Mouse (Mus musculus) heart, embryonic 16.5 days (tissue): ENCODE results near the gene Map1s. TPM values are rescaled to one million over a fixed set of nuclear protein-coding genes. Genes with fewer than 3 reads are reported as not detected.

Source experiments
- ATAC-seq: fragments of 200-750 bp; cut with Nextera tagmentation; replicated peaks from 2 replicates; pipeline ENCODE4 v1.8.0; 2017; ENCODE audit warnings: moderate number of reproducible peaks; ENCODE audit not compliant: insufficient read depth, low FRiP score; ENCODE audit errors: extremely low read depth
- H3K27ac ChIP-seq: fragments of 300-500 bp; sonication (generic); 2 replicates; pipeline ENCODE4 v1.5.1; 2014; ENCODE audit warnings: mild to moderate bottlenecking, low read length, control low read depth, moderate library complexity
- H3K27me3 ChIP-seq: fragments of 300-500 bp; sonication (generic); 2 replicates; pipeline ENCODE4 v1.6.1; 2014; ENCODE audit warnings: low read length, mixed read lengths; ENCODE audit not compliant: control insufficient read depth, insufficient read depth
- H3K36me3 ChIP-seq: fragments of 300-500 bp; sonication (generic); 2 replicates; pipeline ENCODE4 v1.6.1; 2014; ENCODE audit not compliant: control insufficient read depth, insufficient read depth
- H3K4me1 ChIP-seq: fragments of 300-500 bp; sonication (generic); 2 replicates; pipeline ENCODE4 v1.6.1; 2014; ENCODE audit warnings: low read length, mixed read lengths; ENCODE audit not compliant: control insufficient read depth, insufficient read depth
- H3K4me2 ChIP-seq: fragments of 300-500 bp; sonication (generic); 2 replicates; pipeline ENCODE4 v1.6.1; 2014; ENCODE audit warnings: low read depth, mild to moderate bottlenecking, control low read depth, low read length
- H3K4me3 ChIP-seq: fragments of 300-500 bp; sonication (generic); 2 replicates; pipeline ENCODE4 v1.5.1; 2014; ENCODE audit warnings: mild to moderate bottlenecking, control low read depth, low read length
- H3K9ac ChIP-seq: fragments of 300-500 bp; sonication (generic); 2 replicates; pipeline ENCODE4 v1.6.1; 2014; ENCODE audit warnings: low read length, control low read depth
- H3K9me3 ChIP-seq: fragments of 300-500 bp; sonication (generic); replicated peaks from 2 replicates; pipeline ENCODE4 v1.6.1; 2016; ENCODE audit warnings: low read length; ENCODE audit not compliant: control insufficient read depth
- WGBS: fragments of 180-500 bp; shearing (Covaris S2); extraction: QIAGEN DNeasy Blood & Tissue Kit; methylation state at CpG from one replicate; pipeline ENCODE4 v1.1.7; 2014; 5-methylcytosine and 5-hydroxymethylcytosine counted together
- polyA plus RNA-seq: library from polyadenylated mRNA; unstranded; fragments of >200 nt; fragmentation: Nextera tagmentation; extraction: Ambion mirVana; gene quantifications from 2 replicates; pipeline ENCODE4 v1.2.1, GENCODE M21; 2015

The Map1s gene
- polyA plus RNA-seq, 1 experiment from 2014 or later, result 36.9 TPM

GRCm38 (mm10) chr8:70873364-70873985 lies 32.3 kb upstream of the Map1s start, which contains the start of gene Ccdc124:
Ccdc124 (minus strand) TSS chr8:70873935.
- WGBS, result 1% methylated on average over 46 of the region's 46 CpGs
- peaks cover 15% of the 10 kb centered on the region for H3K4me1 ChIP-seq
- ATAC-seq, result peak; percentile 88
- H3K27me3 ChIP-seq, result no peaks in the 10 kb centered on the region
- H3K4me3 ChIP-seq, result peak within 1 kb of the TSS; percentile 83
- no peaks in the 10 kb centered on the region for H3K36me3 ChIP-seq
- peak within 1 kb of the TSS; percentile 85 for H3K27ac ChIP-seq
- H3K9ac ChIP-seq, result peak within 1 kb of the TSS; percentile 82
- peak within 1 kb of the TSS; percentile 98 for H3K4me2 ChIP-seq
- no peaks in the 10 kb centered on the region for H3K9me3 ChIP-seq

GRCm38 (mm10) chr8:70874441-70874840 lies 31.3 kb upstream of the Map1s start:
- Histone ChIP-seq H3K4me3 (no peak overlapping the region), H3K27me3 (no peaks in the 10 kb centered on the region), H3K4me1 (peaks cover 6% of the 10 kb centered on the region; the same call in 1 of the 2 replicates), H3K4me2 (no peak overlapping the region), H3K36me3 (no peaks in the 10 kb centered on the region), H3K27ac (no peak overlapping the region), H3K9me3 (no peaks in the 10 kb centered on the region), H3K9ac (no peak overlapping the region)
- 87% methylated on average over 13 of the region's 13 CpGs for WGBS
- no peak for ATAC-seq

- Histone ChIP-seq H3K9me3 (no peaks in the 10 kb centered on the region), H3K9ac (no peak overlapping the region), H3K4me3 (no peak overlapping the region), H3K27me3 (no peaks in the 10 kb centered on the region), H3K4me1 (peaks cover 19% of the 10 kb centered on the region), H3K4me2 (no peak overlapping the region), H3K27ac (no peak overlapping the region), H3K36me3 (no peaks in the 10 kb centered on the region)
- ATAC-seq, result no peak
- WGBS, result 52% methylated on average over 4 of the region's 4 CpGs
Measured at GRCm38 (mm10) chr8:70876382-70876781, 29.4 kb upstream of the Map1s start.

GRCm38 (mm10) chr8:70878178-70878577 lies 27.6 kb upstream of the Map1s start:
- 38% methylated on average over 2 of the region's 2 CpGs for WGBS
- H3K27ac ChIP-seq, result no peak overlapping the region
- H3K9ac ChIP-seq, result no peak overlapping the region
- H3K4me3 ChIP-seq, result no peak overlapping the region
- H3K9me3 ChIP-seq, result no peaks in the 10 kb centered on the region
- no peak overlapping the region for H3K4me2 ChIP-seq
- ATAC-seq, result no peak
- no peaks in the 10 kb centered on the region; the same call in 1 of the 2 replicates for H3K27me3 ChIP-seq
- H3K4me1 ChIP-seq, result peaks cover 12% of the 10 kb centered on the region
- no peaks in the 10 kb centered on the region for H3K36me3 ChIP-seq

GRCm38 (mm10) chr8:70879500-70879899 lies 26.2 kb upstream of the Map1s start:
- H3K27me3 ChIP-seq, result no peaks in the 10 kb centered on the region; the same call in 1 of the 2 replicates
- WGBS, result 53% methylated on average over 4 of the region's 4 CpGs
- no peak overlapping the region for H3K4me2 ChIP-seq
- no peak overlapping the region for H3K9ac ChIP-seq
- no peaks in the 10 kb centered on the region for H3K9me3 ChIP-seq
- H3K4me1 ChIP-seq, result peaks cover 12% of the 10 kb centered on the region
- ATAC-seq, result no peak
- H3K36me3 ChIP-seq, result no peaks in the 10 kb centered on the region
- H3K27ac ChIP-seq, result no peak overlapping the region
- no peak overlapping the region for H3K4me3 ChIP-seq

- 4% methylated on average over 4 of the region's 4 CpGs for WGBS
- Histone ChIP-seq H3K4me3 (no peak overlapping the region), H3K4me2 (no peak overlapping the region; the same call in 1 of the 2 replicates), H3K9me3 (no peaks in the 10 kb centered on the region), H3K27me3 (no peaks in the 10 kb centered on the region; the same call in 1 of the 2 replicates), H3K4me1 (peaks cover 12% of the 10 kb centered on the region), H3K36me3 (no peaks in the 10 kb centered on the region), H3K9ac (no peak overlapping the region), H3K27ac (peak overlapping the region; percentile 17; the same call in 1 of the 2 replicates)
- ATAC-seq, result 0 out of 2 replicates have a peak, but pooled peaks have one; percentile 17
Measured at GRCm38 (mm10) chr8:70880126-70880525, 25.6 kb upstream of the Map1s start.

- H3K4me2 ChIP-seq, result no peak overlapping the region; the same call in 1 of the 2 replicates
- H3K4me3 ChIP-seq, result no peak overlapping the region
- H3K27ac ChIP-seq, result peak overlapping the region; percentile 17
- H3K9ac ChIP-seq, result no peak overlapping the region
- no peaks in the 10 kb centered on the region; the same call in 1 of the 2 replicates for H3K27me3 ChIP-seq
- H3K9me3 ChIP-seq, result no peaks in the 10 kb centered on the region
- ATAC-seq, result no peak
- H3K36me3 ChIP-seq, result no peaks in the 10 kb centered on the region
- H3K4me1 ChIP-seq, result peaks cover 12% of the 10 kb centered on the region
- WGBS, result 12% methylated on average over 11 of the region's 11 CpGs
Measured at GRCm38 (mm10) chr8:70880546-70880945, 25.2 kb upstream of the Map1s start.

GRCm38 (mm10) chr8:70884186-70884585 lies 21.5 kb upstream of the Map1s start:
- no peaks in the 10 kb centered on the region for H3K36me3 ChIP-seq
- H3K27me3 ChIP-seq, result peaks cover 6% of the 10 kb centered on the region; the same call in 1 of the 2 replicates
- H3K4me1 ChIP-seq, result peaks cover 12% of the 10 kb centered on the region
- no peaks in the 10 kb centered on the region for H3K9me3 ChIP-seq
- ATAC-seq, result no peak
- WGBS, result 74% methylated on average over 4 of the region's 4 CpGs
- no peak overlapping the region for H3K9ac ChIP-seq
- H3K4me3 ChIP-seq, result no peak overlapping the region
- no peak overlapping the region for H3K4me2 ChIP-seq
- no peak overlapping the region for H3K27ac ChIP-seq

GRCm38 (mm10) chr8:70884683-70885082 lies 21.0 kb upstream of the Map1s start:
- H3K9me3 ChIP-seq, result no peaks in the 10 kb centered on the region
- no peaks in the 10 kb centered on the region for H3K36me3 ChIP-seq
- peaks cover 6% of the 10 kb centered on the region; the same call in 1 of the 2 replicates for H3K27me3 ChIP-seq
- H3K4me1 ChIP-seq, result peaks cover 12% of the 10 kb centered on the region
- H3K4me3 ChIP-seq, result no peak overlapping the region
- WGBS, result 65% methylated on average over 10 of the region's 10 CpGs
- no peak overlapping the region for H3K9ac ChIP-seq
- ATAC-seq, result no peak
- H3K4me2 ChIP-seq, result no peak overlapping the region
- H3K27ac ChIP-seq, result no peak overlapping the region
